15 mouse cellular contexts compared by ENCODE assay signal in genomic region chr19:40392795-40393392, GRCm38 (mm10).
"Had no signal": no experiment of that assay in that cellular context is flagged by ENCODE, and none has a peak within 500 bp of the region (broad histone marks: within the 10 kb centered on the region; RNA-seq: fewer than 3 reads in every experiment).

No protein-coding gene starts in this region.

- H3K9me3 ChIP-seq: limb, embryonic 13.5 days; liver, embryonic 12.5 days; midbrain, embryonic 10.5 days; neural tube, embryonic 13.5 days; stomach, embryonic 15.5 days had no signal

- H3K4me2 ChIP-seq: limb, embryonic 13.5 days; liver, embryonic 12.5 days; lung, embryonic 14.5 days; neural tube, embryonic 13.5 days; stomach, embryonic 15.5 days had no signal

- H3K27ac ChIP-seq: limb, embryonic 13.5 days; midbrain, embryonic 10.5 days; neural tube, embryonic 13.5 days; stomach, embryonic 15.5 days had no signal

- H3K36me3 ChIP-seq: limb, embryonic 13.5 days had no signal

- H3K27me3 ChIP-seq: limb, embryonic 13.5 days; liver, embryonic 12.5 days; neural tube, embryonic 13.5 days; stomach, embryonic 15.5 days had no signal

- H3K4me3 ChIP-seq: limb, embryonic 13.5 days; liver, embryonic 12.5 days; midbrain, embryonic 10.5 days; neural tube, embryonic 13.5 days; stomach, embryonic 15.5 days had no signal

- H3K9ac ChIP-seq: limb, embryonic 13.5 days; liver, embryonic 12.5 days; lung, embryonic 14.5 days; neural tube, embryonic 13.5 days; stomach, embryonic 15.5 days had no signal

- DNase-seq: kidney, adult 11 months; left cerebral cortex, postnatal 4 days; lung, embryonic 14.5 days; lung, postnatal 10 days; lung, postnatal 4 days; retina, postnatal 1 day; right cerebral cortex, postnatal 4 days; spleen, adult 18-20 months; thymus, adult 2 months; thymus, postnatal 25 days had no signal

- ATAC-seq: liver, embryonic 12.5 days had no signal
